ENCODE assay signal across 30 mouse cellular contexts in genomic region chr2:159438961-159439360, GRCm38 (mm10).
DNase-seq lines count a peak whose midpoint lies in the region; ATAC-seq lines count a peak whose summit lies in the region.
"Had no signal": no experiment of that assay in that cellular context is flagged by ENCODE, and none has a peak within 500 bp of the region (broad histone marks: within the 10 kb centered on the region; RNA-seq: fewer than 3 reads in every experiment).

No protein-coding gene starts in this region.

- H3K27me3 ChIP-seq in forebrain, embryonic 14.5 days (replicated peaks; ENCODE audit: control insufficient read depth, insufficient read depth, low read length) = no peaks in the 10 kb centered on the region
- H3K27me3 ChIP-seq in forebrain, embryonic 12.5 days = no peaks in the 10 kb centered on the region
- H3K27me3 ChIP-seq: embryonic facial prominence, embryonic 13.5 days; heart, embryonic 13.5 days had no signal

- peak; percentile 46 for ATAC-seq in forebrain, embryonic 14.5 days
- ATAC-seq in forebrain, embryonic 12.5 days (ENCODE audit: low FRiP score) = no peak
- ATAC-seq: forebrain, embryonic 16.5 days; hindbrain, postnatal 0 days; inflammation-experienced regulatory T-cells, adult 6 months; intestine, embryonic 16.5 days had no signal

- H3K4me1 ChIP-seq in forebrain, embryonic 14.5 days (ENCODE audit: control insufficient read depth, insufficient read depth, low read length) = no peaks in the 10 kb centered on the region
- no peaks in the 10 kb centered on the region for H3K4me1 ChIP-seq in forebrain, embryonic 12.5 days
- H3K4me1 ChIP-seq: heart, embryonic 10.5 days; heart, embryonic 13.5 days had no signal

- H3K9ac ChIP-seq in forebrain, embryonic 14.5 days (ENCODE audit: low read length) = no peak overlapping the region
- H3K9ac ChIP-seq in forebrain, embryonic 12.5 days = no peak overlapping the region
- H3K9ac ChIP-seq: embryonic facial prominence, embryonic 13.5 days; heart, embryonic 13.5 days; hindbrain, embryonic 14.5 days had no signal

- H3K9me3 ChIP-seq in forebrain, embryonic 14.5 days (replicated peaks; ENCODE audit: control insufficient read depth, low read length) = no peaks in the 10 kb centered on the region
- H3K9me3 ChIP-seq in forebrain, embryonic 12.5 days = 0 out of 2 replicates have a peak, but pooled peaks cover 5% of the 10 kb centered on the region
- H3K9me3 ChIP-seq: heart, embryonic 10.5 days had no signal

- DNase-seq in adrenal gland, adult 8-10 months = peak; percentile 21
- no peak for DNase-seq in adrenal gland, postnatal 4 days (ENCODE audit: low spot score in 2 of 2)
- DNase-seq in forebrain, embryonic 14.5 days (ENCODE audit: low spot score) = peak; percentile 56
- DNase-seq in Muller cell, postnatal 12 days (ENCODE audit: inconsistent ontology term) = peak; percentile 66
- no peak for DNase-seq in kidney, adult 9 months
- DNase-seq: adrenal gland, postnatal 14 days; B cell, adult 2 months; cerebellum, adult 11-12 months; cerebellum, adult 8-10 months; cerebellum, postnatal 10 days; cerebellum, postnatal 36 days; embryo, embryonic 11 days; gastrocnemius, postnatal 10 days; gastrocnemius, postnatal 36 days; heart, adult 2 months; heart, postnatal 14 days; heart, postnatal 4 days; kidney, adult 18-20 months had no signal

- no peak overlapping the region for H3K27ac ChIP-seq in forebrain, embryonic 14.5 days (ENCODE audit: low read depth, low read length)
- H3K27ac ChIP-seq in forebrain, embryonic 12.5 days = no peak overlapping the region
- H3K27ac ChIP-seq: embryonic facial prominence, embryonic 10.5 days; embryonic facial prominence, embryonic 13.5 days; heart, adult 2 months; heart, embryonic 10.5 days; heart, embryonic 13.5 days; hindbrain, embryonic 14.5 days; hindbrain, postnatal 0 days had no signal

- 63% methylated on average over 6 of the region's 6 CpGs for WGBS in forebrain, embryonic 14.5 days
- WGBS in forebrain, embryonic 12.5 days = 88% methylated on average over 6 of the region's 6 CpGs

- no peak overlapping the region for H3K4me2 ChIP-seq in forebrain, embryonic 14.5 days (ENCODE audit: low read length)
- H3K4me2 ChIP-seq in forebrain, embryonic 12.5 days = no peak overlapping the region
- H3K4me2 ChIP-seq: embryonic facial prominence, embryonic 13.5 days; heart, embryonic 13.5 days; hindbrain, embryonic 14.5 days had no signal

- H3K4me3 ChIP-seq in forebrain, embryonic 14.5 days (ENCODE audit: low read depth, low read length) = no peak overlapping the region
- no peak overlapping the region for H3K4me3 ChIP-seq in forebrain, embryonic 12.5 days (replicated peaks)
- H3K4me3 ChIP-seq: embryonic facial prominence, embryonic 10.5 days; embryonic facial prominence, embryonic 13.5 days; erythroblast, embryonic 14.5 days; heart, adult 2 months; heart, embryonic 10.5 days; heart, embryonic 13.5 days had no signal

- no peaks in the 10 kb centered on the region for H3K36me3 ChIP-seq in forebrain, embryonic 14.5 days (ENCODE audit: control insufficient read depth, insufficient read depth, low read length)
- no peaks in the 10 kb centered on the region for H3K36me3 ChIP-seq in forebrain, embryonic 12.5 days (replicated peaks)
- H3K36me3 ChIP-seq: embryonic facial prominence, embryonic 10.5 days; embryonic facial prominence, embryonic 13.5 days; G1E; heart, embryonic 10.5 days; heart, embryonic 13.5 days had no signal

Comparison
In these comparisons a context has a peak if more than half of its experiments do, and no peak if none do; other contexts are left out.
1. DNase-seq: peak in adrenal gland, adult 8-10 months (single experiment), forebrain, embryonic 14.5 days (single experiment) and Muller cell, postnatal 12 days (single experiment); none in adrenal gland, postnatal 4 days (0 of 2) and kidney, adult 9 months (single experiment).